Mouse (Mus musculus): ENCODE results near the gene Cyb5d1.
A peak's percentile ranks its signal among the peaks of the same experiment; 100 is the strongest.

GRCm38 (mm10) chr11:69366157-69366854, 29.1 kb downstream of the Cyb5d1 start:
- TF ChIP-seq CTCF (IDR thresholded peaks at IDR 0.05; ENCODE audit: control insufficient read depth, insufficient read depth, insufficient replicate concordance, low read depth, low read length) (no peak), POLR2A (IDR thresholded peaks at IDR 0.05; ENCODE audit: control insufficient read depth, low read depth, low read length) (peak; percentile 68)

All from testis, adult 2 months (tissue).